Mouse (Mus musculus): ENCODE measurements around the gene Tpm3. TPM values are rescaled to one million over a fixed set of nuclear protein-coding genes. Genes with fewer than 3 reads are reported as not detected.

Gene Tpm3
- 203 and 310 TPM in 2 replicates for polyA plus RNA-seq (2015; fragmentation: Nextera tagmentation; extraction: Ambion mirVana)

GRCm38 (mm10) chr3:90072294-90072693 is at the start of gene Tpm3:
Gene Tpm3, plus strand, starts transcription at chr3:90072649.

GRCm38 (mm10) chr3:90051441-90052350 is 20.8 kb upstream of the Tpm3 start, which contains the start of gene 4933434E20Rik:
Gene 4933434E20Rik, plus strand, starts transcription at chr3:90051636.

GRCm38 (mm10) chr3:90052351-90053241 is 19.9 kb upstream of the Tpm3 start, which contains the start of gene Ubap2l:
Gene Ubap2l, minus strand, starts transcription at chr3:90052628.

DNA sequence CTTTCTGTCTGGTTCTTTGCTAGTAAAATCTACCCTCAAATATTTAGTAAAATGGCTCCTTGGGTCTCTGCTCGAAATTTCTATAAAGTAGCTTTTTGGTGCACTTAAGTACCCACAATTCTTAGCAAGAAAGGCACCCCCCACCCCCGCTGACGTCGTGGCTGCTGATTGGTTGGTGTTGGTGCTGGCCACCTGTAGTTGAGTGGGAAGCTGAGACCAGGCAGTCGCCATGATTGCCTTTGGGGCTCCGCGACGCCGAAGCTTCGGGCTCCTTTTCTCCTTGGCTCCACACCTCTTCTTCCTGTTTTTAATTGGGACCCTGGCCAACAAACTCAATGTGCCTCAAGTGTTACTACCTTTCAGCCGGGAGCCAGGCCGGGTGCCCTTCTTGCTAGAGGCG is 31.5 kb downstream of the Tpm3 start, which contains the start of gene Nup210l:
Gene Nup210l (plus strand): TSS at position 195 of the 400 bp plus-strand sequence.

Small RNAs within 50 kb of the gene (microRNA-seq; reads per million reads assigned to microRNA genes)
- 7.7 reads per million, percentile 11 among the genes with 10 or more reads in this experiment for gene Mir190b (ENCODE audit: borderline replicate concordance, insufficient number of aligned reads)

Other genes starting within 250 kb of the Tpm3 start
- gene She, start 241.3 kb upstream of the Tpm3 start, polyA plus RNA-seq (2015; fragmentation: Nextera tagmentation; extraction: Ambion mirVana): 2.6 and 3.5 TPM in 2 replicates
- gene Il6ra, start 159.5 kb upstream of the Tpm3 start, polyA plus RNA-seq (2015; fragmentation: Nextera tagmentation; extraction: Ambion mirVana): 2.6 and 3.0 TPM in 2 replicates
- gene Atp8b2, start 109.1 kb upstream of the Tpm3 start, polyA plus RNA-seq (2015; fragmentation: Nextera tagmentation; extraction: Ambion mirVana): 8.0 and 8.3 TPM in 2 replicates
- gene Hax1, start 73.9 kb upstream of the Tpm3 start, polyA plus RNA-seq (2015; fragmentation: Nextera tagmentation; extraction: Ambion mirVana): 151 TPM in 2 replicates
- 208 and 215 TPM in 2 replicates for gene 4933434E20Rik, start 21.0 kb upstream of the Tpm3 start, polyA plus RNA-seq (2015; fragmentation: Nextera tagmentation; extraction: Ambion mirVana)
- 96.5 and 132 TPM in 2 replicates for gene Ubap2l, start 20.0 kb upstream of the Tpm3 start, polyA plus RNA-seq (2015; fragmentation: Nextera tagmentation; extraction: Ambion mirVana)
- gene Nup210l, start 31.5 kb downstream of the Tpm3 start, polyA plus RNA-seq (2015; fragmentation: Nextera tagmentation; extraction: Ambion mirVana): 0.08 TPM in 2 replicates
- 2,050 and 4,492 TPM in 2 replicates for gene Rps27, start 141.0 kb downstream of the Tpm3 start, polyA plus RNA-seq (2015; fragmentation: Nextera tagmentation; extraction: Ambion mirVana)
- 38.9 and 63.6 TPM in 2 replicates for gene Rab13, start 141.0 kb downstream of the Tpm3 start, polyA plus RNA-seq (2015; fragmentation: Nextera tagmentation; extraction: Ambion mirVana)
- gene Jtb, start 158.9 kb downstream of the Tpm3 start, polyA plus RNA-seq (2015; fragmentation: Nextera tagmentation; extraction: Ambion mirVana): 178 and 208 TPM in 2 replicates
- 2.3 and 2.5 TPM in 2 replicates for gene Creb3l4, start 170.9 kb downstream of the Tpm3 start, polyA plus RNA-seq (2015; fragmentation: Nextera tagmentation; extraction: Ambion mirVana)
- 107 and 126 TPM in 2 replicates for gene Slc39a1, start 175.5 kb downstream of the Tpm3 start, polyA plus RNA-seq (2015; fragmentation: Nextera tagmentation; extraction: Ambion mirVana)
- gene Crtc2, start 181.5 kb downstream of the Tpm3 start, polyA plus RNA-seq (2015; fragmentation: Nextera tagmentation; extraction: Ambion mirVana): 16.6 and 20.6 TPM in 2 replicates
- 2.0 and 2.4 TPM in 2 replicates for gene Dennd4b, start 192.5 kb downstream of the Tpm3 start, polyA plus RNA-seq (2015; fragmentation: Nextera tagmentation; extraction: Ambion mirVana)
- gene Gatad2b, start 220.5 kb downstream of the Tpm3 start, polyA plus RNA-seq (2015; fragmentation: Nextera tagmentation; extraction: Ambion mirVana): 6.1 and 9.7 TPM in 2 replicates